Mouse (Mus musculus) lung, adult 2 months (tissue): ENCODE measurements around the gene Zfp654. TPM values are rescaled to one million over a fixed set of nuclear protein-coding genes. Genes with fewer than 3 reads are reported as not detected.

ENCODE experiments used
- DNase-seq: peaks from one replicate; pipeline ENCODE4 v3.0.0; 2022
- H3K4me1 ChIP-seq: fragments of 200-500 bp; 2 replicates; pipeline ENCODE4 v1.6.1; 2011; ENCODE audit warnings: low read length; ENCODE audit not compliant: control insufficient read depth, insufficient read depth
- H3K4me3 ChIP-seq: fragments of 200-500 bp; replicated peaks from 2 replicates; pipeline ENCODE3; 2011; ENCODE audit warnings: low read depth, mild to moderate bottlenecking, control low read depth, low read length; ENCODE audit errors: extremely low read depth
- CTCF ChIP-seq: fragments of 200-500 bp; IDR thresholded peaks from 2 replicates; pipeline ENCODE4 v1.5.1; 2011; ENCODE audit warnings: mild to moderate bottlenecking, low read length, control low read depth; ENCODE audit not compliant: insufficient read depth
- POLR2A ChIP-seq: fragments of 200-500 bp; IDR thresholded peaks from 2 replicates; pipeline ENCODE4 v1.6.1; 2011; ENCODE audit warnings: low read depth, mild to moderate bottlenecking, control low read depth, low read length, borderline replicate concordance; ENCODE audit errors: extremely low read depth
- WGBS: fragments of 180-500 bp; shearing (Covaris S2); methylation state at CpG from one replicate; pipeline ENCODE4 v1.1.7; 2018; 5-methylcytosine and 5-hydroxymethylcytosine counted together
- polyA plus RNA-seq: library from polyadenylated mRNA; depleted of rRNA; stranded (reverse); fragments of >200 nt; gene quantifications from 2 replicates; pipeline ENCODE4 v1.2.3, GENCODE M21; 2012

The Zfp654 gene
- polyA plus RNA-seq, 1 experiment, result 1.2 TPM

DNA sequence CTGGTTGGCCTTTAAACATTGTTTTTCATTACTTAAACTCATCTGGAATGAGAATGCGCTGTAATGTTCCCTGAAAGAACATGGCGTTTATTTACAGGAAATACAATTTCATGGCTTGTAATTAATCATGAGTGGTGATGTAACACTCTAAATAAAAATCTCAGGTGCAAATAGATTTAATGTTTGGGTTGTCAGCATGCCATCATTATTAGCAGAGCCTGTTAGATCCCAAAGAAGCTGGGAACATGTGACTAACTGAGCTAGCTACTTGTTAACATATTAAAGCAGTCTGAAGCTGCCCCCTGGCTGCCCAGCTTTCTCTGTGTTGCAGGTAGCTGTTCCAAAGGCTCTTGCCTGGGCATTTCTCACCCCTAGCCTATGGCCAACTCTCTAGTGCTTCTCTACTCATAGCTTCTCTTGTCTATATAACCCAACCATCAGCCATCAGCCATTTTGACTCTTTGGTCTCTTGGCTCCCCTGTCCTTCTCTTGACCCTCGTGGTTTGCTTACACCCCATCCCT, 27.2 kb upstream of the Zfp654 start:
- DNase-seq, result no peak
- WGBS, result 70% methylated on average over 3 of the region's 3 CpGs
- Histone ChIP-seq H3K4me3 (no peak overlapping the region), H3K4me1 (no peaks in the 10 kb centered on the region)
- no peak for TF ChIP-seq CTCF
- no peak for TF ChIP-seq POLR2A

DNA sequence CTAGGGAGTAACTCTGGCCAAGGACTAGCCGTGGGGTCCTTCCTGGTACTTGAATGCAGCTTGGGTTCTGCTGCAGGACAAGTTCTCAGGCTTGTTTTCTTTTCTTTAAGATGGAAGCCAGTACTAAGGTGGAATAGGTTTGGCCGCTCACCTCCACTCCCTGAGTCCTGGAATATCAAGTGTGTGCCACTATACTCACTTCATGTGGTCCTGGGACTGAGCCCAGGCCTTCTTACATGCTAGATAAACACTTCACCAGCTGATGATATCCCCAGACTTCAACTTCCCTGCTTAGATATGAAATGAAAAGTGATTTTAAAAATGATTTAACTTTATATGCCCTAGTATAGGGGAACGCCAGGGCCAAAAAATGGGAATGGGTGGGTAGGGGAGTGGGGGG, 25.9 kb upstream of the Zfp654 start:
- TF ChIP-seq CTCF (no peak), POLR2A (no peak)
- Histone ChIP-seq H3K4me1 (peaks cover under 1% of the 10 kb centered on the region; the same call in 1 of the 2 replicates), H3K4me3 (no peak overlapping the region)
- no peak for DNase-seq
- 64% methylated on average over 3 of the region's 3 CpGs for WGBS

DNA sequence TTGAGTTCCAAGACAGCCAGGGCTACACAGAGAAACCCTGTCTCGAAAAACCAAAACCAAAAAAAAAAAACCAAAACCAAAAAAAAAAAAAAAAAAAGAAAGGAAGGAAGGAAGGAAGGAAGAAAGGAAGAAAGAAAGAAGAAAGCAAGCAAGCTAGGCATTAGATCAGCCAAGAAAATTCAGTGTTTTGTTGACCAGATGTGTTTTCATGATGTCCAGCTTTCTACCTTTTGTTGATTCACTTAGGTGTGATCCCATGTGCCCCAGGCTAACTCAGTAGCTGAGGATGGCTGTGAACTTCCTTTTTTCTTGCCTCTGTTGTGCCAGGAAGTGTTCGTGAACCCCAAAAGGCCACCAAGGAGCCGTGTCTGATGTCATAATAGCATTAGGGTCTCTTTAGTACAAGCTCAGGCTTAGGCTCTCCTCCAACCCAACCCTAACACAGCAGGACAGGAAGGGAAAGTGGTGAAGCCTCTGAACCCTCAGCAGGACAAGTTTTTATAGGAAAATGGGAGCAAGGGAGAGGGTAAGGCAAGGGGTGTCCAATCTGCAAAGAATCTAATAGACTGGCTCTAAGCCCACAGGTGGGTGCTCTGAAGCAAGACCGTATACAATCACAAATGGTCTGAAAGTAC, 25.3 kb upstream of the Zfp654 start:
- no peak for DNase-seq
- Histone ChIP-seq H3K4me3 (no peak overlapping the region), H3K4me1 (peaks cover 3% of the 10 kb centered on the region; the same call in 1 of the 2 replicates)
- 50% methylated on average over 4 of the region's 4 CpGs for WGBS
- TF ChIP-seq POLR2A (no peak), CTCF (no peak)

DNA sequence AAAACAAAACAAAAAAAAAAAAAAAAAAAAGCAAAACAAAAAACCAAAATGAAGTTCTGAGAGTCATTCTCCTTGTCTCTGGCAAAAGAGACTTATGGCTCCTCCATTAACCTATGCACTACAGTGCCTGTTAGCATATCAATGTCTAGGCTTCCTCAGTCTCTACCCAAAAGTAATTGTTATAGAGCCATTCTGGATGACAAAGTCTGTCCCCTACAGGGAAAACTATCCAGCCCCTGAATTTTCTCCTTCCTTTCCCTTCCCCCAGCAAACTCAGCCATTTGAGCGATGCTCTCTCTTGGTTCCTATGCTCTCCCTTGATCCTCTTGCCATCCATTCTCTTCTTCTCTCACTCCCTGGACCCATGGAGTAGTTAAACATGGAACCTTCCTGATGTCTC, 24.4 kb upstream of the Zfp654 start:
- 92% methylated on average over 1 of the region's 1 CpGs for WGBS
- DNase-seq, result no peak
- TF ChIP-seq POLR2A (no peak), CTCF (no peak)
- Histone ChIP-seq H3K4me3 (no peak overlapping the region), H3K4me1 (peaks cover 3% of the 10 kb centered on the region; the same call in 1 of the 2 replicates)

DNA sequence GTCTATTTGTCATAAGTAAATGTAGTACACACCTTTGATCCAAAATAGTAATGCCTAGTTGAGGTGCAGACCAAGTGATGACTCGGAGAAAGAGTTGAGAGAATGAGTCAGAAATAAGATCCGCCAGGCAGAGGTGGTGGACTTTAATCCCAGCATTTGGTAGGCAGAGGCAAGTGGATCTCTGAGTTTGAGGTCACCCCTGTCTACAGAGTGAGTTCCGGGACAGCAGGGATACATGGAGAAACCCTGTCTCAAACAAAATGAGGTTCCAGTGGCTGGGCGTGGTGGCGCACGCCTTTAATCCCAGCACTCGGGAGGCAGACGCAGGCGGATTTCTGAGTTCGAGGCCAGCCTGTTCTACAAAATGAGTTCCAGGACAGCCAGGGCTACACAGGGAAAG, 23.9 kb upstream of the Zfp654 start:
- DNase-seq, result no peak
- peaks cover 3% of the 10 kb centered on the region; the same call in 1 of the 2 replicates for H3K4me1 ChIP-seq
- 98% methylated on average over 10 of the region's 10 CpGs for WGBS

DNA sequence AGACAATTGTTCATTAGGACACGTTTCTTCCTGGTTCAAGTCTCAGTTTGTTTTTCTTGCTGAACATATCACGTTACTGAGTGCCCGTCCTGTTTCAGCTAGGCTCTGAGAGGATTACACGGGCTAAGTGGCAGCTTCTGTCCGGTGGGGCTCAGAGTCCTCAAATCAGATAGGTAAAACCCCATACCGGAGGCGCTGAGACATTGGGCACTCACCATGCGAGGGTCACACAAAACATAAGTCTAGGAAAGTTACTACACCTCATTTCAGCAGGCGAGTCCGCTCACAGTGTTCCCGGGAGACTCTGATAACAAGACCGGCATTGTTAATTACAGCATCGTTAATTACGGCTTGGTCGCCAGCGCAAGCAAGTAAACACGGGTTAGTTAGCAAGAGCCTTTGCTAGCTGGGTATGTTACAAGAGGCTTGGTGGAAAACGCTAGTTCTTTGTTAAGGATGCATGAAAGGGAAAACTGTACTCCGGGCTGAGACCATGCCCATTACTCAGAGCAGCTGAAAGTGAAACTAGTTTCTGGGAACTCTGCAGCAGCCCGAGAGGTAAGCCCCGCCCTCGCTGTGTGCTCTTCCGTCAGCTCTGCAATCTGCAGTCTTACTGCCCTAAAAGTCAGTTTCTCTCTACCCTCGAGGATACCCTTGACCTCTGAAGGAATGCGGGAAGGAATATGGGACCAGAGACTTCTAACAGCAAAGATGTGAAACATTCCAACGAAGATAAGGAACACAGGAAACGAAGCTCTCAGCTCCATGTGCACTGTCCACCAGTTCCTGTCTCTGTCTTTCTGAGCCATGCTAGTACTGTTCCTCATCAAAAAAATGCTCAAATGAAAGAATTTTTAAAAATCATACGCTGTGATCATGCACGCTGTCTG, 22.2 kb upstream of the Zfp654 start:
- 1% methylated on average over 29 of the region's 29 CpGs for WGBS
- DNase-seq, result peak; percentile 74
- peak; percentile 66; the same call in 1 of the 2 replicates for TF ChIP-seq POLR2A
- TF ChIP-seq CTCF, result no peak
- Histone ChIP-seq H3K4me3 (peak overlapping the region; percentile 64), H3K4me1 (peaks cover 3% of the 10 kb centered on the region; the same call in 1 of the 2 replicates)

More for the DNA sequence above, 23.9 kb upstream of the Zfp654 start:
- H3K4me3 ChIP-seq, result no peak overlapping the region
- TF ChIP-seq POLR2A, result no peak
- no peak for TF ChIP-seq CTCF

DNA sequence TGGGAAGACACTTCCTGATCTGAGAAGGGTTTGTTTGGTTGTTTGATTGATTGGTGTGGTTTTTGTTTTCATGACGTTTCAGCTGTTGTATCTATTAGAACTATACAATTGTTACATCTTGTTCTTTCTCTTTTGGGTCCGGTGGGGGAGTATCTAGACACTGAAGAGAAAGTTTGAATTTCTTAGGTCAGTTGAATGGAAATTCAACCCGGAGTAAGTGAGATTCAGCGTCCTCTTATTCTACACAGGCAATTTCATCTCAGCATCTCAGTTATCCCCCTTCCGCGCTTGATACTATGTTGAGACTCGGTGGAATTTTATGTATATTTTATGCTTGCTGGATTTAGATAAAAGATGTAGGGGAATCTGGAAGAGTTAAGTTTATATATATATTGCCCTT, 21.4 kb upstream of the Zfp654 start:
- no peak for DNase-seq
- Histone ChIP-seq H3K4me3 (peak overlapping the region; percentile 64), H3K4me1 (peaks cover 3% of the 10 kb centered on the region; the same call in 1 of the 2 replicates)
- TF ChIP-seq POLR2A (no peak), CTCF (no peak)
- WGBS, result 2% methylated on average over 7 of the region's 7 CpGs

DNA sequence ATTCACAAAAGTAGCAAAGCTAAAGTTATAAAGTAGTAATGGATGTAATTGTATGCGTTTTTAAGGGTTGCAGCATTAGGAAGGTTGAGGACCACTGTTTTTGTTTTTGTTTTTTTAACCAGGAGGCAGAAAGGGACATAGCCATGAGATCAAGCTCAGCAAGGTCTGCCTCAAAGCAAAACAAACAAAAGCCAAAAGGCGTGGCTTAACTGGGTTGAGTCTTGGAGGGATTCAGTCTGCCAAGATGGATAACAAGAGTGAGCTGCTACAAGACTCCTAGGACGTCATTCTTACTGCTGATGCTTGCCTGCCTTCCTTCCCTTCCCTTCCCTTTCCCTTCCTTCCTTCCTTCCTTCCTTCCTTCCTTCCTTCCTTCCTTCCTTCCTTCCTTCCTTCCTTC, 20.8 kb upstream of the Zfp654 start:
- Histone ChIP-seq H3K4me3 (no peak overlapping the region), H3K4me1 (peaks cover 3% of the 10 kb centered on the region; the same call in 1 of the 2 replicates)
- TF ChIP-seq POLR2A, result no peak
- no peak for TF ChIP-seq CTCF
- no peak for DNase-seq
- 30% methylated on average over 3 of the region's 3 CpGs for WGBS

DNA sequence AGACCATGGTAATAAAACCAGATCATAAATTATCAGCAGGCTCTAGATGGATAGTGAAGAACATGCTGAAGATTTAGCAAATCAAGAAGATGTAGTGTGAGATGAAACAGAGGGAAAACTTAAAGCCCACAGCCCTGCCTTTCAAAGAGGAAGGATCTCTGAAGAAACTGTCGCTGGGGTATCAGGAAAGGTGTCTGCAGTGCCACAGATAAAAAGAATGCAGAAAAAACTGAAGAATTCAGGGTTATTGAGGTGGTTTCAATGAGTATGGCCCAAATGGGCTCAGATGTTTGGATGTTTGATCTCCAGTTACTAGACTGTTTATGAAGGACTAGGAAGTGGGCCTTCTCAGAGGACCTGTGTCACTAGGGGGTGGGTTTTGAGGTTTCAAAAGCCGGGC, 18.2 kb upstream of the Zfp654 start:
- peaks cover 3% of the 10 kb centered on the region; the same call in 1 of the 2 replicates for H3K4me1 ChIP-seq
- WGBS, result 69% methylated on average over 2 of the region's 2 CpGs
- no peak for DNase-seq
- TF ChIP-seq POLR2A, result no peak
- no peak for TF ChIP-seq CTCF
- H3K4me3 ChIP-seq, result no peak overlapping the region
